Mouse (Mus musculus) left cerebral cortex, adult 8-10 months (tissue): Measurements from ENCODE around the gene Mrs2. TPM values are rescaled to one million over a fixed set of nuclear protein-coding genes. Genes with fewer than 3 reads are reported as not detected.

Experiments
- total RNA-seq, 4 experiments: library from RNA; stranded (reverse); gene quantifications; 2 replicates each; pipeline ENCODE4 v1.2.4; 2022

Mrs2 gene
- total RNA-seq, 4 experiments from 2014 or later = 48.6 to 57.3 (median 50.8) TPM

Other genes starting within 250 kb of the Mrs2 start
- 100 to 1,000 TPM; 134 to 163 (median 147) TPM for gene BC005537, start 218.7 kb downstream of the Mrs2 start, total RNA-seq
- gene Acot13, start 188.8 kb downstream of the Mrs2 start, total RNA-seq = 10 to 100 TPM; 83.7 to 90.3 (median 87.8) TPM
- gene Tdp2, start 188.7 kb downstream of the Mrs2 start, total RNA-seq = 10 to 100 TPM; 19.9 to 25.0 (median 21.5) TPM
- 10 to 100 TPM; 25.5 to 29.0 (median 27.3) TPM for gene D130043K22Rik, start 175.2 kb downstream of the Mrs2 start, total RNA-seq
- gene Aldh5a1, start 82.7 kb downstream of the Mrs2 start, total RNA-seq = 10 to 100 TPM; 63.2 to 76.6 (median 69.0) TPM
- gene Gpld1, start 77.2 kb downstream of the Mrs2 start, total RNA-seq = 10 to 100 TPM; 22.6 to 27.9 (median 23.8) TPM
- 1 to 10 TPM; 5.6 to 9.1 (median 7.4) TPM for gene Dcdc2a, start 35.6 kb upstream of the Mrs2 start, total RNA-seq